Mouse (Mus musculus): Measurements from ENCODE around the gene Npb.
"Not testable (repeated sequence)": the region's sequence is repeated elsewhere in the genome, so short reads cannot be mapped to it uniquely, and the experiment has no call there.

The Npb gene

DNA sequence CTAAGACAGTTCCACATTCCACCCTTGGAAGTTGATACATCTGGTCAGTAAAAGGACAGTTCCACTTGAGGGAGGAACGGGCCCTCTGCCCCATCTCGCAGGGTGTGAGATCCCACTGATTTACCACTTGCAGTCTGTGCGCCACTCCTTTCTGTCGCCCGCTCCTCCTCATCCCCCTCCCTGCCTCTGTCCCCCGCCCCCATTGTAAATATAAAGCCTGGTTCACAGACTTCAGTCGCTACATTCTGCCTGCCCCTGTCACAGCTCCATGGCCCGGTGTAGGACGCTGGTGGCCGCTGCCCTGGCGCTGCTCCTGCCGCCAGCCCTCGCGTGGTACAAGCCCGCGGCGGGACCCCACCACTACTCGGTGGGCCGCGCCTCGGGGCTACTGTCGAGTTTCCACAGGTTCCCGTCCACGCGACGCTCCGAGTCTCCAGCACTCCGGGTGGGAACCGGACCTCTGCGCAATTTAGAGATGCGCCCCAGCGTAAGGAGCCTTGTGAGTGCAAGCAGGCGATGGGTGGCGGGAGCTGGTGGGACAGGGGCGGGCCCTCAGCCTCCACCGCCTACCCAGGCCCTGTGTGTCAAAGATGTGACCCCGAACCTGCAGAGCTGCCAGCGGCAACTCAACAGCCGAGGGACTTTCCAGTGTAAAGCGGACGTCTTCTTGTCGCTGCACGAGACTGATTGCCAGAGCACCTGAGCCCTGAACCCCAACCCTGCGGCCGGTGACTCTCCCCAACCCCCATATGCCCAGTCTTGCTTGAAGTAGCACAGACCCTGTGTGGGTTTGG lies at the start of gene Npb:
Npb (plus strand) TSS at position 237 of the 794 bp plus-strand sequence.
- in situ Hi-C loops (cut with MboI, MseI) = no loop called here

- in situ Hi-C loops (cut with MboI, MseI) = not testable (repeated sequence)
Measured at GRCm38 (mm10) chr11:120558843-120559242, 49.4 kb upstream of the Npb start.

DNA sequence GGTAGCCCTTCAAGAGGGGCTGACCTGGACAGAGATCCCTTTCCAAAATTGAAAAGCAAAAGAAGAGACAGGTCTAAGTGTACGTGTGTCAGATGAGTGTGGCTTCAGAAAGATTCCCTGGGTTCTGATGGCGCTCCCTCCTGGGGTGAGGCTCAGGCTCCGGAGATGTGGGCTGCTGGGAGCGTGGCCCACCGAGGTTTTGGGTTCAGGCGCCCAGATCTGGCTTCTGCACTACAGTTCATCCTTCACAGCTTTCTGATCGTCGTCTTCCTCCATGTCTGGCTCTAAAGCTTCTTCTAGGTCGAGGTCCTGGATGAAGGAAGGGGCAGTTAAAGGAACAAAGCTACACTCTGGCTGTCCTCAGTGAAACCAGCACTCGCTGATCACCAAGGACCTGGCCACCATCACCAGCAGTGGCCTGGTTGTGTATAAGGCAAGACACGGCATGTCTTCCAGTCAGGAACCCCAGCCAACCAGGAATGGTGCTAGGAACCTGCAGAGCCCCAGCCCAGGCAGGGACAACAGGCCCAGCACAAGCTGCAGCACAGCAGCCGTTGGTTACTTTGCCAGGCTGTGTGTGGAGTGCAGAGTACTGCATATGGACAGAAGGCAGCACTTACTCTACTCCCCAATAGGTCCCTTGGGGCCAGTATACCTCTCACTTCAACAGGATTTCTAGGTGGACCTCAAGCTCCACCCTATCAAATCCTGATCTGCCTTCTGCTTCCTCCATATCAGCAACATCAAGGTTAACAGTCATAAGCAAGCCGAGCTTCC lies 47.1 kb upstream of the Npb start:
- in situ Hi-C loops (cut with MboI, MseI) = no loop called here

DNA sequence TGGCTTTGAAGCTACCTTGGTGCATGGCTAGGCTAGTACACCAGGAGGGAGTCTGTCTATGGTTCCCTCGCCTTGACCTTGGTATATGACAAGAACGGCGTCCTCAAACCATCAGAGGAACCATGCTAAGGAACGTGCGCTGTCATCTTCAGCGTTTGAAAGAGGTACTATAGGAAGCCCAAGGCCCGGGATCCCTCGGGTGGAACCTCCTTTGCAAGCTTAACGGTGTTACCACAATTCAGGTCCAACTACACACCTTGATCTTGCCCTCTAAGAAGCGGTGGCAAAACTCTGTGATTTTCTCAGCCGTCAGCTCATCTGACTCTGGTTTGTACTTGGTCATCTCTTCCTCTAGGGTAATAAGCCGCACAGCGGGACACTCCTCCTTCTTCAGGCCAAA lies 45.3 kb upstream of the Npb start:
- in situ Hi-C loops (cut with MboI, MseI) = no loop called here

DNA sequence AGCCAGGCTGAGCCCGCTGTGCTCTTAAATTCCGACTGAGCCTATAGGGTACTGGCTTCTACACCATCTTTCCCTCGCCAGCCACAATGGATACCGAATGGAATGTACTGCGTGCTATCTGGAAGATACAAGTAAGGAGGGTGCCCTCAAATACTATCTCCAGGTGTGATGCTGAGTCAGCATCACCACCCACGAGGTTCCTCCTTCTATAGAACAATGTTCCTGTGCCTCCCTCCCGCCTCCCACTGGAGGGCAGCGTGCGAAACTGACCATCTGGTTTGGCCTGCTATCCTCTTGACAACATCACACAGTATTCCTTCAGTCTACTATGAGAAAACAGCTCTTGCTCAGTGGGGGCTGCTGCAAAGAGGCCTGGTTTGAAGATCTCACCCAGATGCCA lies 43.2 kb upstream of the Npb start:
- in situ Hi-C loops (cut with MboI, MseI) = no loop called here

- in situ Hi-C loops (cut with MboI, MseI) = no loop called here
Measured at GRCm38 (mm10) chr11:120568324-120568723, 40.0 kb upstream of the Npb start.

DNA sequence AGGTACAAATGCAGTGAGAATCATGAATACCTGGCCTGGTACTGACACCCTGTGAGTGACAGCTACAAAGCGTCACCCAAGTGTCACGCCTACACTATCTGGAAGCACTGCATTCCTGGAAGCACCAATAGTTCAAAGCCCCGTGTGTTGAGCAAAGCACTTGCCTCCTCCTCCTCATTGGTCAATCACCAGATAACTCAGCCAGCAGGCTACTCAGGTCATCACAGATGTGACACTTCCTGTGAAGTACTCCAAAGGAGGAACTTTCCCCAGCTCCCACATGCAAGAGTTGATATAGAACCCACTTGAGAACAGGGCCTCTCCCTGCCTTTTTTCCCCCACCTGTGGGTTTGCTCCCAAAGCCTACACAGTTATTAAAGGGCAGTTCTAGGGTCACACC lies 37.2 kb upstream of the Npb start:
- in situ Hi-C loops (cut with MboI, MseI) = loop anchor here in 1 of 2 experiments (5.0 kb wide), 1 partner anchor 84 kb away; no protein-coding TSS in a partner anchor

GRCm38 (mm10) chr11:120571754-120572416 lies 36.4 kb upstream of the Npb start:
- in situ Hi-C loops (cut with MboI, MseI) = loop anchor here in 1 of 2 experiments (5.0 kb wide), 1 partner anchor 85 kb away; no protein-coding TSS in a partner anchor

DNA sequence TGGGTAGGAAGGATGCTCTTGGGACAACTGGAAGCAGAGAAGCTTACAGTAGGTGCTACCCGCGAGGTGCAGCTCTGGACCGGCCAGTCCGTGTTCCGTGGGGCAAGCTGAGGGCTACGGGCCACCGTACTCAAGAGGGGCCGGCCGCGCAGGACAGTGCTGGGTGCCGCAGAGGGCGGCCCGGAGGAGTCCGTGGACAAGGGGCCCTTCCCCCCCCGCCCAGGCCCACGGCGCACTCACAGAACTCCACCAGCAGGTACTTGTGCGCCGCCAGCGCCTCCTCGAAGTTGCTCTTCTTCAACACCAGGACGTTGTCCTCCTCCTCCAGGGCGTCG lies 35.9 kb upstream of the Npb start:
- in situ Hi-C loops (cut with MboI, MseI) = loop anchor here in 1 of 2 experiments (5.0 kb wide), 1 partner anchor 85 kb away; no protein-coding TSS in a partner anchor

DNA sequence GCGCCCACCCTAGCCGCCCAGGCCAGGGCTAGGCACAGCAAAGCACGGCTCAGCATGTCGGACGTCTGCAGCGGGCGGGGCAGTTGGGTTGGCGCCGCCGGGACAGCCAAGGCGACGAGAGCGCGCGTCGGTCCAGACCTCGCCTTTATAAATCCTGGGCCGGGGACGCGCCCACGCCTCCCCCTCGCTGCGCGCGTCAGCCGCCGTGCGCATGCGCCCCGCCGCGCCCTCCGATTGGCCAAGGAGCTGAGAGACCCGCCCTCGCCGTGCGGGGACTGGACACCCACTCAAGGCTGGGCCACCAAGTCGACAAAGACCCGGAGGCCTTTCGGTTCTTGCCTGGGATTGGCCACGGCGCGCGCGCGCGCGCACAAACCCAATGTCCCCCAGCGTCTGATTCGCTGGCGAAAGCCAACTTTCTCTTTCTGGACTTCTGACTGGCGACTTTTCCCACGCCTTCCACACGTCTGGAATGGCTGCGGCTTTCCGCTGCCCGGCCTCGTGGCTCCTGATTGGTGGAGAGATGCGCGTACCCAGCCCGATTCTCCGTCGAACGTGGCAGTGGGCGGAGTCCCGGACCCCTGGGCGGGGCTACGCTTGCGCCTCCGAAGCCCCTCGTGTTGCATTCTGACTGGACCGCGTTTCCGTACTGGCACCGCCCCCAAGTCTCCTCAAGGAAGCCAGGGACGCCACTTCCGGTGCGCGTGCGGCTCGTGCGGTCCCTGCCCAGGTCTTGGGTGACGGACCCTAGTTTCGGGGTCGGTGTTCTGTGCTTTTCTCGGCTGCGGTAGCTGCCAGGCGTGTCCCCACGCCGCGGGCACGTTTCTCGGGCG lies 35.3 kb upstream of the Npb start, which contains the start of gene P4hb:
P4hb (minus strand) TSS at position 502 of the 833 bp plus-strand sequence.
- in situ Hi-C loops (cut with MboI, MseI) = loop anchor here in 1 of 2 experiments (5.0 kb wide), 1 partner anchor 86 kb away; no protein-coding TSS in a partner anchor

DNA sequence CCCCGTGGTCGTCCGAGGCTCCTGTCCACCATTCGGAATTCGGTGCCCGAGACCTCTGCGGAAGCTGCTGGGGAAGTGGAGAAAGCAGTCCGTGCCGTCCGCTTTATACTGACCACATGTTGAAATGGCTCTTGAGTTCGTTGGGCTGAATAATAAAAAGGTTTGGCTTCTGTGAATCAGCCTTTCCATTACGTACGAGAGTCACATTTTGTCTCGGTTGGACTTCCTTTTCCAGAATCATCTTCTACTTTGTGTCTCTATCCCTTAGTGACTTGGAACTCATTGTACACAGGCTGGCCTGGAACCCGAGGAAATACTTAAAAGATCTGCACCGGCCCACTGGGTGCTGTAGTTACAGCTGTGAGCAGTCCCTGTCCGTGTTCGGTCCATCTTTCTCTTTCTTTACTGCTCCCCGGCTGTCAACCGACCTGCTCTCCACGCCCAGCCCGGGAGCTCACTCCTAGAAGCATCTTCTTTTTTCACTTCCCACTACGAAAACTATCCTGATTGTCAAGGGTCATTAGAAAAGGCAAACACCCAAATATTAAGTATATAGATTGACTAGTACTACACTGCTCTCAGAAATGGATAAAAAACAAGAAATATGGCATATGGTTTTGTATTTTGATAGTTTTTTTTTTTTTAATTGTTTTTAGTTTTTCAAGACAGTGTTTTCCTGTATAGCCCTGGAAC lies 34.5 kb upstream of the Npb start:
- in situ Hi-C loops (cut with MboI, MseI) = loop anchor here in 1 of 2 experiments (5.0 kb wide), 1 partner anchor 86 kb away; no protein-coding TSS in a partner anchor

DNA sequence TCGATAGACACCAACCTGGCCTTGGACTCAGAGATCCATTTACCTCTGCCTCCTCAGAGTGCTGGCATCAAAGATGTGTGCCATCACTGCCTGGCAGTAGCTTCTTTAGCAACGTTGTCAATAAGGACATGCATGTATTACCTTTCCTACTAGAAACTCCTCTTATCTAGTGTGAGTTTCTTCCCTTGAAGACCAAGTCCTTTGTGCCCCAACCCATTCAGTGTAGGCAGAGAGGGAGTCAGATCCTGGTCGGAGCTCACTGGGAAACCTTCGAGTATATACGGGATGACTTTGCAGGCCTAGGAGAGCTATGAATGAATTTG lies 34.0 kb upstream of the Npb start:
- in situ Hi-C loops (cut with MboI, MseI) = loop anchor here in 1 of 2 experiments (5.0 kb wide), 1 partner anchor 87 kb away; no protein-coding TSS in a partner anchor

DNA sequence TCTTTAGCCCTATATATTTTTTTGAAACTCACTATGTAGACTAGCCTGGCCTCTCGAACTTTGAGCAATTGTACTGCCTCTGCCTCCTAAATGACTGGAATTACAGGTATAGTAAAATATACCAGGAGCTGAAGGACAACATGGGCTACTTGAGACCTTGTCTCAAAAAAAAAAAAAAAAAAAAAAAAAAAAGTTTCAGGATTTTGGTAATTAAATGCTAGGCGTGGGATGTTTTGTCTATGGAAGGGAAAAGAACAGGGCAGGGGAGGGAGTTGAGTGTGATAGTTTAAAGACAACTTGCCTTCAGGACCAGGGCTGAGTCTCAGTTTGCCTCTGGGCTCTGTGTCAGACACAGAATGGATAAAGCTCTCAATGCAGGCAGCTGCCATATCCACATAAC lies 33.2 kb upstream of the Npb start:
- in situ Hi-C loops (cut with MboI, MseI) = no loop called here

DNA sequence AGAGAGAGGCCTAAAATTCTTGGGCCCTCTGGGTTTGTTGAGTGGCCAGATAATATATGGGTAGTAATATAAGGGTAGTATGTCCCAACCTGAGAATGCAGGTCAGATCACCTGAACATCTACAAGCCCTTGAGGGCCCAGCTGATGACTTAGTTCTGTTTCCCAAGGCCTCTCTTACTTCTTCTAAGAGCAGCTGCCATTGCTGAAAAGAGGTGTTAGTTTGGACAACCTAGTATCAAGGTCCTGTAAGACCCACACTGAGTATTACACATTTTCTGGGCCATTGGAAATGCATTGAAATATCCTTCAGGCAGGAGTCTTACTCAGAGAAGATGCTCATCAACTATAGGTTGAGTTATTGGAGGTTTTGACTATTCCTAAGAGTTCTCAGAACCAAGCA lies 32.3 kb upstream of the Npb start:
- in situ Hi-C loops (cut with MboI, MseI) = no loop called here

DNA sequence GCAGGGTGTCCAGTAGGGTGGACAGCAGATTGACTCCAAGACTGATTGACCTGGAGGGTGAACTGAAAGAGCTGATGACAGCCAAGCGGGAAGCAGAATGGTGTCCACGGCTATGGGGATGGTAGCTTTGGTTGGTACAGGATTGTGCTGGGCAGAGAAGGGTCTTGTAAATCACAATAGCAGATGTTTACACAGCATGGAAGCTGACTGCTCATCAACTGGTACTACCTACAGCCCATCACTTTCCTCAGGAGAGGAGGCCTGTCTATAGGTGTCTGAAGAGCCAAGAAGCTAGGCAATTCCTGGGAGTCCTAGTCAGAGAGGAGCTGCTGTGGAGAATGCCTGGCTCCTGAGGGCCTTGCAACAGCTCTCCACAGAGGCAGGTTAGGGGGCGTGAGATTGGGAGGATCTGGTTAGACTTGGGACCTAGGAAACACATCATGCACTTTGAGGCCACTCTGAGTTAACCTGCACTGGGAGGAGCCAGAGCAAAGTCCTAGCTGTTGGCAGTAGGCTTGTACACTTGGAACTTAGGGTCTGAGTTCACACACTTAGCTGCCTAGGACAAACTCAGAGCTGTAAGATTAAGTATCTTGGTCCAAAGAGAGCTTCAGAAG lies 31.8 kb upstream of the Npb start:
- in situ Hi-C loops (cut with MboI, MseI) = no loop called here

- in situ Hi-C loops (cut with MboI, MseI) = no loop called here
Measured at GRCm38 (mm10) chr11:120577211-120578023, 30.9 kb upstream of the Npb start.

GRCm38 (mm10) chr11:120578024-120578693 lies 30.1 kb upstream of the Npb start:
- in situ Hi-C loops (cut with MboI, MseI) = no loop called here

GRCm38 (mm10) chr11:120578694-120579243 lies 29.5 kb upstream of the Npb start:
- in situ Hi-C loops (cut with MboI, MseI) = no loop called here
